Mouse (Mus musculus) olfactory bulb, adult 2 months (tissue): ENCODE measurements around the gene Mertk. TPM values are rescaled to one million over a fixed set of nuclear protein-coding genes. Genes with fewer than 3 reads are reported as not detected.

ENCODE experiments used
- H3K27ac ChIP-seq: fragments of 200-500 bp; 2 replicates; pipeline ENCODE4 v1.5.1; 2012; ENCODE audit warnings: low read depth, low read length; ENCODE audit not compliant: insufficient read depth
- H3K4me1 ChIP-seq: fragments of 200-500 bp; 2 replicates; pipeline ENCODE4 v1.6.1; 2012; ENCODE audit warnings: low read length; ENCODE audit not compliant: control insufficient read depth, insufficient read depth
- H3K4me3 ChIP-seq: fragments of 200-500 bp; 2 replicates; pipeline ENCODE4 v1.5.1; 2012; ENCODE audit warnings: mild to moderate bottlenecking, low read depth, low read length, moderate library complexity; ENCODE audit not compliant: insufficient read depth
- CTCF ChIP-seq: fragments of 200-500 bp; IDR thresholded peaks from 2 replicates; pipeline ENCODE4 v1.5.1; 2012; ENCODE audit warnings: low read depth, mild to moderate bottlenecking, low read length, moderate library complexity; ENCODE audit not compliant: insufficient read depth
- POLR2A ChIP-seq: fragments of 200-500 bp; IDR thresholded peaks from 2 replicates; pipeline ENCODE4 v1.6.1; 2012; ENCODE audit warnings: mild to moderate bottlenecking, low read depth, low read length, moderate library complexity; ENCODE audit not compliant: insufficient read depth
- WGBS: fragments of 180-500 bp; shearing (Covaris S2); methylation state at CpG from one replicate; pipeline ENCODE4 v1.1.7; 2018; 5-methylcytosine and 5-hydroxymethylcytosine counted together
- polyA plus RNA-seq: library from polyadenylated mRNA; stranded (reverse); fragments of >200 nt; gene quantifications from 2 replicates; pipeline ENCODE4 v1.2.4, GENCODE M21; 2012; ENCODE audit warnings: low replicate concordance; ENCODE audit not compliant: missing spikeins, insufficient read depth, insufficient read length

The Mertk gene
- polyA plus RNA-seq, 1 experiment, result not detected

DNA sequence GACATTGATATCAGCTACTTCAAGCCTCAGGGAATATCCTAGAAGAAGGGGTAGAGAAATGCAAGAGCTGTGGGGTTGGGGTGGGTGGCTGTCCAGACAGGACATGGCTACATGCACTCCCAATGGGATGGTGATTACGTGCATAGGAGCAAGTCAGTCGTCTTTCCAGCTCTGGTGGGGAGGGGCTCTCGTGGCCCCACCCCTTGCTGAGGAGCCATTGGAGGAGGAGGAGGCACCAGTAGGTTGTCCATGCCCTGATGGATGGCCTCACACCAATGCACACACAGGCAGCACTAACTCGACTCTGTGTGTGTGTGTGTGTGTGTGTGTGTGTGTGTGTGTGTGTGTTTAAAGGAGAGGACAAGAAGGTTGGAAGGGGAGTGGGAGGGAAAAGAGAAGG is 106.6 kb downstream of the Mertk start:
- no peaks in the 10 kb centered on the region for H3K4me1 ChIP-seq
- H3K27ac ChIP-seq, result no peak overlapping the region
- TF ChIP-seq POLR2A, result no peak
- TF ChIP-seq CTCF, result no peak
- no peak overlapping the region for H3K4me3 ChIP-seq
- WGBS, result 72% methylated on average over 4 of the region's 4 CpGs

DNA sequence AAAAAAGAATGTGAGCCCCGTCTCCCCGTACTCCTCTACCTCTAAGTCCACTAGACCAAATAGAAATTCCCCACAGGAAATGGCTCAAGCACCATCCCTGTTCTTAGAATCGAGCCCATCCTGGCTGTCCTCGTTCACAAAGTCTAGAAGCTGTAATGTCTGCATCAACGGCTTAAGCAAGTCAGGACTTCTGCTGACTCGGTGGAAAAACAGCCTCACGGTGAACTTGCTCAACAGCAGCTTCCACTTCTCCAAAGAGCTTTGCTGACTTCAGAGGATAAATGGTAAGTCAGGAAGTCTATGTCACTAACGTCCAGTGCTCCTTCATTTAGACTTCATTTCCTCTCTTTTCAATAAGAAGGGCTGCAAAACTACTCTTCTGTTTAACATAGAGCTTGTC is 107.8 kb downstream of the Mertk start:
- no peak for TF ChIP-seq POLR2A
- TF ChIP-seq CTCF, result no peak
- no peaks in the 10 kb centered on the region for H3K4me1 ChIP-seq
- H3K4me3 ChIP-seq, result no peak overlapping the region
- 73% methylated on average over 8 of the region's 8 CpGs for WGBS
- no peak overlapping the region for H3K27ac ChIP-seq

DNA sequence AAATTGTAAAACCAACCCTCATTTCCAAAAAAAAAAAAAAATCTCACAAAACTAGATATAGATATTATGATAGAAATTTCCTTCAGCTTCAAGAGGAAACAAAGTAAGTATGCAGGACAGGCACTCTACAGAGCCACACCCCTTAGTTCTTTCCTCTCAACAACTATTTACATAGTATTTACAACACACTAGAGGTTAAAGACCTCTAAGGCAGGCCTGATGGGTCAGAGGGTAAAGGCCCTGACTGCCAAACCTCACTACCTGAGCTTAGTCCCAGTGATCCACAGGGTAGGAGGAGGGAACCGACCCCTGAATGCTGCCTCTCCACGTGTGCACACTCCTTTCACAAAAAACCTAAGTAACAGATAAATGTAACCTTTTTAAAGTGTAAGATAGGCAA is 114.0 kb downstream of the Mertk start:
- TF ChIP-seq CTCF (no peak), POLR2A (no peak)
- H3K4me1 ChIP-seq, result no peaks in the 10 kb centered on the region
- 57% methylated on average over 2 of the region's 2 CpGs for WGBS
- H3K27ac ChIP-seq, result no peak overlapping the region
- H3K4me3 ChIP-seq, result no peak overlapping the region

DNA sequence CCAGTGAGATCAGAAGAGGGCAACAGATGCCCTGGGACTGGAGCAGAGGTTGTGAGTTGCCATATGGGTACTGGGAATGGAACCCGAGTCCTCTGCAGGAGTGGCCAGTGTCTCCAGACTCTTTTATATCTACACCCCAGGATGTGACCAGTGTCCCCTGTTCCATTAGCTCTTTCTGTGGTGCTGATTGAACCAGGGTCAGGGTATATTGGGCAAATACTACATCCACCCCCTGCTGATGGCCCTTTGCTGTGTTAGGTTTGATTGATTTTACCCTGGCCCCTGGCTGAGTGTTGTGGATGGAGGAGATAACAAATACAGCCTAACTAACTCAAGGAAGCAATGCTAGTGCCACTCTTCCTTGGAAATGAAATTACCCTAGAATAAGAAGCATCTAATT is 117.6 kb downstream of the Mertk start:
- 67% methylated on average over 1 of the region's 1 CpGs for WGBS
- TF ChIP-seq CTCF (no peak), POLR2A (no peak)
- H3K27ac ChIP-seq, result no peak overlapping the region
- H3K4me3 ChIP-seq, result no peak overlapping the region
- no peaks in the 10 kb centered on the region; the same call in 1 of the 2 replicates for H3K4me1 ChIP-seq

DNA sequence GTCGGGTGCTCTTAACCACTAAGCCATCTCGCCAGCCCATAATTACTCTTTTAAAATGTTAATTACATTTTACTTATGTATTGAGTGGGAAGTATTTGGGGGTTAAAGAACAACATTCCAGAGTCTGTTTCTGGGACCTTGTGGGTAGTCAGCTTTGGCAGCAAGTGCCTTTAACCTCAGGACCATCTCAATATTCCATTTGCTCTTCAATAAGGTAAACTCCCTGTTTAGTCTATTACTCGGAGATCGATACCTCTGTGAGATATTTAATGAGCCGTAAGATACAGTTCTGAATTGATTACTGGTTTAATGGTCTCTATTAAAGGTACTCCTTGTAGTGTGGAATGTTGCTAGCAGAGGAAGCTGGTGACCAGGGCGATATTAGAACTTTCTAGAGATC is 118.2 kb downstream of the Mertk start:
- 14% methylated on average over 6 of the region's 6 CpGs for WGBS
- Histone ChIP-seq H3K4me3 (no peak overlapping the region), H3K4me1 (no peaks in the 10 kb centered on the region; the same call in 1 of the 2 replicates), H3K27ac (no peak overlapping the region)
- TF ChIP-seq CTCF (no peak), POLR2A (no peak)

DNA sequence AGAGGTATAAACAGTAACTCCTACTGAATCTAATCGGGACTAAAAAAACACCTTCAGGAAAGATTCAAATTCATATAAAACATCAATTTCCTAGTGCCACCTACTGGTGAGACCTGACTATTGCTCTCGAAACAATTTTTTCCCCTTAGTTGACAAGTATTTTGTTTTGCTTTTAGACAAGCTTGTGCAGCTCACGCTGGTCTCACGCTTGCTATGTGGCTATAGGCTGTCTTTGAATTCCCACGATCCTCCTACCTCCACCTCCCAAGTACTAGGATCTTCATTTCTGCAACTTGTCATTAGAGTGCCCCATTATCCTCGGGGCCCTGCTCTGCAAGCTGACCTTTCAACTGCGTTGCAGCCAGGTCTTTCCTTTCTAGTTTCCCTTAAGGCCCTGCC is 118.6 kb downstream of the Mertk start:
- H3K4me3 ChIP-seq, result peak overlapping the region; percentile 94
- TF ChIP-seq CTCF (no peak), POLR2A (no peak; the same call in 1 of the 2 replicates)
- no peaks in the 10 kb centered on the region; the same call in 1 of the 2 replicates for H3K4me1 ChIP-seq
- peak overlapping the region; percentile 97 for H3K27ac ChIP-seq
- 0% methylated on average over 7 of the region's 7 CpGs for WGBS

DNA sequence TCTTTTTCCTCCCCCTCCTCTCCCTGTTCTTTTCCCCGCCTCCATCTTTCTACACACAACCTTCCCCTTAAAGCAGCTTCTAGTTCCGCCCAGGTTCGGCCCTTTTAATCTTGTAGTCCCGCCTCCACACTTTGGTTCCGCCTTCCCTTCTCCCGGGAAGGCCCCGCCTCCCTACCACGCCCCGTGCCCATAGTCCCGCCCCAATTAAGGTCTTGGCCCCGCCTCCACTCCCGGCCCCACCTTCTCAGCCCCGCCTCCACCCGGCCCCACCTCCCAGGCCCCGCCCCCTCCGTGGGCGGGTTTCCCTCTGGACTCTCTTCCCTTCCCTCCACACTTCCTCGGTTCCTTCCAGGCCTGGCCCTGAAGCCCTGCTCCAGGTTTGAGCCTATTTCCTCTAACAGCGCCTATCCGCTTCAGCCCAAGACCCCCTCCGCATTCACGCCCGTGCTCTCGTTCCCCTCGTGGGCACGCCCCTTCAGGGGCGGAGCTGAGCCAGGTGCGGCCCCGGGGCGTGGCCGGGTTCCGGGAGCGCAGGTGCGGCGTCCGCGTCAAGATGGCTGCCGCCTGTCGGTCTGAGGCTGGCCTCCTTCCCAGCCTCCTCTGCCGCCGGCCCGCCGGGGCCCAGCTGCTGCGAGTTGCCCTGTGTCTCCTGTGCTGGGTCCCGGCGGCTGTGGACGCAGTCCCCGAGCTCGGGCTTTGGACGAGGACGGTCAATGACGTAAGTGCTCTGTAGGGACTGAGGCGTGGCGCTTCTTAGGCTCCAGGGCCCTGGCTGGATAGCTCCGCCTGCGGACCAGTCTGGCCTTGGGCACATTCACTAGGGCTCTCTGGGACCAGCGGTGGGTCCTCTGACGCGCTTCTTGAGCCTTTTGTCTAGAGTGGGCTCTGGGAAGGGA is 119.3 kb downstream of the Mertk start, which contains the start of gene Tmem87b:
Tmem87b (plus strand) TSS at position 333 of the 896 bp plus-strand sequence.
- Histone ChIP-seq H3K4me1 (no peaks in the 10 kb centered on the region; the same call in 1 of the 2 replicates), H3K4me3 (peak within 1 kb of the TSS; percentile 94), H3K27ac (peak within 1 kb of the TSS; percentile 97)
- under 1% methylated on average over 59 of the region's 59 CpGs for WGBS
- TF ChIP-seq CTCF (no peak), POLR2A (peak; percentile 83)

DNA sequence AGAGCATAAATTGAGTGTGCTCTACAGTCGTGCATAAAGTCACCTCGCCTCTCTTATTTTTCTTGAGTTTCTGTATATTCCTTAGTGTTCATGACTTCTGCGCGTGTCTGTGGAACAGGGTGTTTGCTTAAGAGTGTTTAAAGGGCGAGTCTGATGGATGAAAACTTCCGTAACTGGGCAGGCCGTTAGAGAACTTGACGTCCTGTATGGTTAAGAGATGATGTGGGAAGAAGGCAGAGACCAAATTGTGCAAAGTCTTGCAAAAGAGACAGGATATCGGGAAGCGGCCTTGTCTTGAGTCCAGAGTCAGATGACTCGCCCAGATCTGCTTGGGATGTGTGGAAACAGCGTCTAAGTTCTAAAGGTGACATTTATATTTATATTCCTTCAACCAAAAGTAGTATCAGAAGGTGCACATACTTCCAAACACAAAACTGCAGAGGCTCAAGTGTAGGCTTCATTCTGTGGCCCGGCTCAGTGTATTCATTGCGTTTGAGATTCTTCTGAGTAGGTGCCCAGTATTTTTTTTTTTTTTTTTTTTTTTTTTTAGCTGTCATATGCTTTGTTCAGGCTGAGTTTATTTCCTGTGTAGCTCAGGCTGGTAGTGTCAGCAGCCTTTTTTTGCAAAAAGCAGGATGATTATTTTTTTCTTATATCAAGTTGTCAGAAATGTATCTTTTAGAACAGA is 120.3 kb downstream of the Mertk start:
- TF ChIP-seq CTCF, result no peak
- no peak for TF ChIP-seq POLR2A
- 9% methylated on average over 14 of the region's 14 CpGs for WGBS

DNA sequence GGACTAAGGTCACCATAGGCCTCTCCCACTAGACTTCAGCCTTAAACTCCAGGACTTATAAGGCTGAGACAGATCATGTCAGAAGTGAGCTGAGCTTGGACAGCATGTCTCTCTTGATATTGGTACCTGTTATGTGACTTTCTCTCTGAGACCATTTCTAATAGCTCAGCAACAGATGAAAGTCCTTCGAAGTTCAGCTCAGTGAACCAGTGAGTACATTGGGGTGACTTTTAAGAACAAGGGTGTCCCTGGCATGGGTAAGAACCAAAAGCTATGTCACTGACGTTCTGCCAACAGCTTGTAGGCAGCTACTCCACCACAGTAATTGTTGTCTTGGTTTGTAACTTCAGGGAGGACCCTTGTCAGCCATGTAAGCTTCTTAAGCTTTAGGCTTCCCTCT is 121.9 kb downstream of the Mertk start:
- Histone ChIP-seq H3K4me3 (no peak overlapping the region), H3K4me1 (no peaks in the 10 kb centered on the region; the same call in 1 of the 2 replicates), H3K27ac (no peak overlapping the region)
- 72% methylated on average over 2 of the region's 2 CpGs for WGBS
- TF ChIP-seq POLR2A, result no peak
- TF ChIP-seq CTCF, result no peak

More for the DNA sequence above, 120.3 kb downstream of the Mertk start:
- peak overlapping the region; percentile 68 for H3K27ac ChIP-seq
- no peaks in the 10 kb centered on the region; the same call in 1 of the 2 replicates for H3K4me1 ChIP-seq
- H3K4me3 ChIP-seq, result peak overlapping the region; percentile 94
